Mouse (Mus musculus): ENCODE data around the gene Kat6b. TPM values are rescaled to one million over a fixed set of nuclear protein-coding genes. Genes with fewer than 3 reads are reported as not detected.

Gene Kat6b
- polyA plus RNA-seq, 1 experiment from 2014 or later = 7.2 TPM

GRCm38 (mm10) chr14:21720430-21721205, 239.4 kb downstream of the Kat6b start:
- no peak overlapping the region for H3K4me3 ChIP-seq (replicated peaks; ENCODE audit: low read depth, low read length)
- no peaks in the 10 kb centered on the region for H3K36me3 ChIP-seq (ENCODE audit: insufficient read depth, low read length)
- no peak overlapping the region for H3K9ac ChIP-seq (ENCODE audit: low read depth, low read length)
- no peak overlapping the region for H3K4me2 ChIP-seq (ENCODE audit: low read length)
- no peak for TF ChIP-seq CTCF (IDR thresholded peaks at IDR 0.05; ENCODE audit: low read depth)
- H3K4me1 ChIP-seq (replicated peaks; ENCODE audit: insufficient read depth, low read length) = no peaks in the 10 kb centered on the region
- DNase-seq (ENCODE audit: low spot score) (no peak), ATAC-seq (replicated peaks; ENCODE audit: low FRiP score, low read depth) (no peak)
- no peak overlapping the region for H3K27ac ChIP-seq
- no peaks in the 10 kb centered on the region for H3K27me3 ChIP-seq (ENCODE audit: insufficient read depth, low read length)
- no peaks in the 10 kb centered on the region for H3K9me3 ChIP-seq (replicated peaks; ENCODE audit: low read length)
- 73% methylated on average over 4 of the region's 4 CpGs for WGBS

Other genes starting within 250 kb of the Kat6b start
- gene Dupd1, start 233.1 kb downstream of the Kat6b start, polyA plus RNA-seq (2015; fragmentation: Nextera tagmentation; extraction: Ambion mirVana) = not detected in 2 replicates

All from kidney, postnatal 0 days (tissue).